In the genomic region with DNA sequence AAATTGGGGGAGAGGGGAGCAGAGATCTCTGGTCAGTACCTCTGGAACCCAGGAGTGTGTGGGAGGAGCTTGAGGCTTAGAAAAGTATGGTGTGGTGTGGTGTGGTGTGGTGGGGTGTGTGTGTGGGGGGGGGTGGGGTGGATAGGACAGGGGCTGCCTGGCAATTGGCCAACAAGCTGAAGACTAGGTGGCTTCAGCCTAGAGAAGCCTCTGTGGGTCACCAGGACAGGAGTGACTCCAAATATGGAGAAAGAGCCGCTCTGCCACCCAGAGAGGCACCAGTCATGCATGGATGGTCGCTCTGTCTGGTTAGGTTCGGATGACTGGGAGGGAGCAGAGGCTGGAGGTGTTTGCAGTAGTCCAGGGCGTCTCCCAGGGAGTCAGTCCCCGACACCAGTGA, we compare ENCODE assay signal across 17 mouse cellular contexts. TPM values are rescaled to one million over a fixed set of nuclear protein-coding genes. Genes with fewer than 3 reads are reported as not detected.
A peak's percentile ranks its signal among the peaks of the same experiment; 100 is the strongest.
DNase-seq lines count a peak whose midpoint lies in the region; ATAC-seq lines count a peak whose summit lies in the region.
"Had no signal": no experiment of that assay in that cellular context is flagged by ENCODE, and none has a peak within 500 bp of the region (broad histone marks: within the 10 kb centered on the region; RNA-seq: fewer than 3 reads in every experiment).

No protein-coding gene starts in this region.

- no peaks in the 10 kb centered on the region for H3K9me3 ChIP-seq in embryonic facial prominence, embryonic 13.5 days
- no peaks in the 10 kb centered on the region for H3K9me3 ChIP-seq in embryonic facial prominence, embryonic 10.5 days
- H3K9me3 ChIP-seq in kidney, embryonic 14.5 days (ENCODE audit: control insufficient read depth, low read length) = no peaks in the 10 kb centered on the region
- H3K9me3 ChIP-seq in liver, embryonic 12.5 days (replicated peaks) = no peaks in the 10 kb centered on the region
- H3K9me3 ChIP-seq: embryonic facial prominence, embryonic 15.5 days; limb, embryonic 13.5 days had no signal

- H3K9ac ChIP-seq in embryonic facial prominence, embryonic 13.5 days = no peak overlapping the region
- no peak overlapping the region for H3K9ac ChIP-seq in kidney, embryonic 14.5 days (ENCODE audit: low read depth, low read length)
- no peak overlapping the region; the same call in 1 of the 2 replicates for H3K9ac ChIP-seq in liver, embryonic 12.5 days
- H3K9ac ChIP-seq: embryonic facial prominence, embryonic 15.5 days; limb, embryonic 13.5 days had no signal

- H3K27me3 ChIP-seq in embryonic facial prominence, embryonic 13.5 days = no peaks in the 10 kb centered on the region
- H3K27me3 ChIP-seq in embryonic facial prominence, embryonic 10.5 days (replicated peaks; ENCODE audit: low read depth, poor library complexity, severe bottlenecking) = no peaks in the 10 kb centered on the region; the same call in 1 of the 2 replicates
- H3K27me3 ChIP-seq in kidney, embryonic 14.5 days (ENCODE audit: control insufficient read depth, insufficient read depth, low read length) = no peaks in the 10 kb centered on the region
- 0 out of 2 replicates have a peak, but pooled peaks cover 6% of the 10 kb centered on the region for H3K27me3 ChIP-seq in liver, embryonic 12.5 days (replicated peaks)
- H3K27me3 ChIP-seq: embryonic facial prominence, embryonic 15.5 days; limb, embryonic 13.5 days had no signal

- no peak overlapping the region for H3K27ac ChIP-seq in embryonic facial prominence, embryonic 13.5 days
- H3K27ac ChIP-seq in embryonic facial prominence, embryonic 10.5 days (replicated peaks) = no peak overlapping the region
- no peak overlapping the region for H3K27ac ChIP-seq in kidney, embryonic 14.5 days (ENCODE audit: low read depth, low read length)
- peak overlapping the region; percentile 33 for H3K27ac ChIP-seq in liver, embryonic 12.5 days
- H3K27ac ChIP-seq: embryonic facial prominence, embryonic 15.5 days; limb, embryonic 13.5 days had no signal

- ATAC-seq in embryonic facial prominence, embryonic 13.5 days (ENCODE audit: insufficient number of reproducible peaks, insufficient read depth, low FRiP score, low TSS enrichment, low read depth) = 0 out of 2 replicates have a peak, but pooled peaks have one; percentile 5
- peak; percentile 59 for ATAC-seq in kidney, embryonic 14.5 days (ENCODE audit: low FRiP score, low TSS enrichment)
- ATAC-seq in liver, embryonic 12.5 days = no peak
- ATAC-seq: forebrain, embryonic 16.5 days; hindbrain, embryonic 16.5 days had no signal

- no peak for DNase-seq in embryonic facial prominence, embryonic 10.5 days (ENCODE audit: low spot score)
- DNase-seq in kidney, adult 11 months = peak; percentile 35
- DNase-seq in kidney, adult 18-20 months = no peak
- DNase-seq in cerebellum, postnatal 25 days = no peak
- DNase-seq in MN1 (ENCODE audit: low spot score) = no peak
- DNase-seq: adrenal gland, adult 2 months; cerebellum, postnatal 36 days; gastrocnemius, postnatal 36 days; lung, postnatal 4 days had no signal

- no peak overlapping the region for H3K4me2 ChIP-seq in embryonic facial prominence, embryonic 13.5 days
- H3K4me2 ChIP-seq in kidney, embryonic 14.5 days (replicated peaks; ENCODE audit: low read depth, low read length) = no peak overlapping the region
- peak overlapping the region; percentile 39; the same call in 1 of the 2 replicates for H3K4me2 ChIP-seq in liver, embryonic 12.5 days
- H3K4me2 ChIP-seq: embryonic facial prominence, embryonic 15.5 days; limb, embryonic 13.5 days had no signal

- H3K4me1 ChIP-seq in embryonic facial prominence, embryonic 13.5 days = peaks cover 27% of the 10 kb centered on the region
- peaks cover 72% of the 10 kb centered on the region for H3K4me1 ChIP-seq in embryonic facial prominence, embryonic 10.5 days
- peaks cover 30% of the 10 kb centered on the region for H3K4me1 ChIP-seq in kidney, embryonic 14.5 days (ENCODE audit: control insufficient read depth, insufficient read depth, low read length)
- H3K4me1 ChIP-seq in liver, embryonic 12.5 days = peaks cover 83% of the 10 kb centered on the region

- H3K36me3 ChIP-seq in embryonic facial prominence, embryonic 13.5 days = no peaks in the 10 kb centered on the region
- H3K36me3 ChIP-seq in embryonic facial prominence, embryonic 10.5 days (replicated peaks) = no peaks in the 10 kb centered on the region
- no peaks in the 10 kb centered on the region for H3K36me3 ChIP-seq in kidney, embryonic 14.5 days (ENCODE audit: control insufficient read depth, insufficient read depth, low read length)
- no peaks in the 10 kb centered on the region for H3K36me3 ChIP-seq in liver, embryonic 12.5 days
- H3K36me3 ChIP-seq: embryonic facial prominence, embryonic 15.5 days; limb, embryonic 13.5 days had no signal

- H3K4me3 ChIP-seq in embryonic facial prominence, embryonic 13.5 days = no peak overlapping the region
- H3K4me3 ChIP-seq in embryonic facial prominence, embryonic 10.5 days = no peak overlapping the region
- no peak overlapping the region for H3K4me3 ChIP-seq in kidney, embryonic 14.5 days (ENCODE audit: low read length)
- no peak overlapping the region for H3K4me3 ChIP-seq in liver, embryonic 12.5 days
- H3K4me3 ChIP-seq: embryonic facial prominence, embryonic 15.5 days; limb, embryonic 13.5 days; myocyte had no signal

- WGBS in embryonic facial prominence, embryonic 13.5 days = 68% methylated on average over 5 of the region's 5 CpGs
- 57% methylated on average over 5 of the region's 5 CpGs for WGBS in embryonic facial prominence, embryonic 10.5 days
- WGBS in kidney, embryonic 14.5 days = 27% methylated on average over 5 of the region's 5 CpGs
- WGBS in liver, embryonic 12.5 days (ENCODE audit: insufficient replicate concordance) = 60% methylated on average over 5 of the region's 5 CpGs

RNA-seq across cellular contexts. Expression of a gene that starts 27.2 kb away (rescaled TPM):
- polyA plus RNA-seq in embryonic facial prominence, embryonic 13.5 days (2015; fragmentation: Nextera tagmentation; extraction: Ambion mirVana) = 24.2 and 25.8 TPM in 2 replicates
- 85.7 and 95.6 TPM in 2 replicates for polyA plus RNA-seq in embryonic facial prominence, embryonic 10.5 days (2016; fragmentation: Nextera tagmentation; extraction: Ambion mirVana)
- polyA plus RNA-seq in kidney, embryonic 14.5 days (2014; fragmentation: Nextera tagmentation; extraction: Ambion mirVana) = 41.3 and 42.6 TPM in 2 replicates
- polyA plus RNA-seq in liver, embryonic 12.5 days (2016; fragmentation: Nextera tagmentation; extraction: Ambion mirVana) = 305 and 313 TPM in 2 replicates

RNA-seq across cellular contexts. Expression of a gene that starts 47.6 kb away (rescaled TPM):
- polyA plus RNA-seq in embryonic facial prominence, embryonic 13.5 days (2015; fragmentation: Nextera tagmentation; extraction: Ambion mirVana) = 137 and 148 TPM in 2 replicates
- 176 and 179 TPM in 2 replicates for polyA plus RNA-seq in embryonic facial prominence, embryonic 10.5 days (2016; fragmentation: Nextera tagmentation; extraction: Ambion mirVana)
- polyA plus RNA-seq in kidney, embryonic 14.5 days (2014; fragmentation: Nextera tagmentation; extraction: Ambion mirVana) = 131 and 155 TPM in 2 replicates
- polyA plus RNA-seq in liver, embryonic 12.5 days (2016; fragmentation: Nextera tagmentation; extraction: Ambion mirVana) = 117 and 119 TPM in 2 replicates
